Mouse (Mus musculus) hindbrain, postnatal 0 days (tissue): ENCODE data around the gene Fgf13. TPM values are rescaled to one million over a fixed set of nuclear protein-coding genes. Genes with fewer than 3 reads are reported as not detected.

Source experiments
- ATAC-seq: fragments of 200-750 bp; cut with Nextera tagmentation; 2 replicates; pipeline ENCODE4 v1.8.0; 2017; ENCODE audit warnings: mild to moderate bottlenecking, moderate TSS enrichment, moderate library complexity
- DNase-seq: peaks from one replicate; pipeline ENCODE4 v3.0.0-alpha.2; 2015; ENCODE audit warnings: low spot score
- H3K27ac ChIP-seq: fragments of 300-500 bp; sonication (generic); 2 replicates; pipeline ENCODE4 v1.5.1; 2014; ENCODE audit warnings: mild to moderate bottlenecking
- H3K27me3 ChIP-seq: fragments of 300-500 bp; sonication (generic); 2 replicates; pipeline ENCODE4 v1.6.1; 2014; ENCODE audit warnings: low read length, mixed read lengths; ENCODE audit not compliant: insufficient read depth
- H3K36me3 ChIP-seq: fragments of 300-500 bp; sonication (generic); 2 replicates; pipeline ENCODE4 v1.6.1; 2014; ENCODE audit warnings: low read length, mixed read lengths; ENCODE audit not compliant: insufficient read depth
- H3K4me1 ChIP-seq: fragments of 300-500 bp; sonication (generic); 2 replicates; pipeline ENCODE4 v1.6.1; 2014; ENCODE audit warnings: antibody characterized with exemption, low read length, mixed read lengths; ENCODE audit not compliant: insufficient read depth
- H3K4me2 ChIP-seq: fragments of 300-500 bp; sonication (generic); 2 replicates; pipeline ENCODE4 v1.6.1; 2014; ENCODE audit warnings: low read depth, mild to moderate bottlenecking, low read length, moderate library complexity, mixed read lengths
- H3K4me3 ChIP-seq: fragments of 300-500 bp; sonication (generic); 2 replicates; pipeline ENCODE4 v1.5.1; 2014; ENCODE audit warnings: low read length
- H3K9ac ChIP-seq: fragments of 300-500 bp; sonication (generic); replicated peaks from 2 replicates; pipeline ENCODE4 v1.6.1; 2014; ENCODE audit warnings: mild to moderate bottlenecking, low read length, moderate library complexity, mixed read lengths
- H3K9me3 ChIP-seq: fragments of 300-500 bp; sonication (generic); 2 replicates; pipeline ENCODE4 v1.6.1; 2016; ENCODE audit warnings: low read length, mixed read lengths
- CTCF ChIP-seq: IDR thresholded peaks from 2 replicates; pipeline ENCODE4 v1.5.1; 2016; ENCODE audit warnings: antibody characterized with exemption, control low read depth, low read depth
- WGBS: fragments of 180-500 bp; shearing (Covaris S2); extraction: QIAGEN DNeasy Blood & Tissue Kit; methylation state at CpG from one replicate; pipeline ENCODE4 v1.1.7; 2014; 5-methylcytosine and 5-hydroxymethylcytosine counted together
- polyA plus RNA-seq: library from polyadenylated mRNA; unstranded; fragments of >200 nt; fragmentation: Nextera tagmentation; extraction: Ambion mirVana; gene quantifications from 2 replicates; pipeline ENCODE4 v1.2.1, GENCODE M21; 2015
- total RNA-seq: library from RNA; depleted of rRNA; stranded (reverse); fragments of >200 nt; gene quantifications from 2 replicates; pipeline ENCODE4 v1.2.3, GENCODE M21; 2014

Fgf13 gene
- total and polyA plus RNA-seq, 2 experiments from 2014 or later, result 115 to 195 TPM

GRCm38 (mm10) chrX:59172200-59172599 is 395.7 kb downstream of the Fgf13 start:
- H3K27ac ChIP-seq, result no peak overlapping the region
- H3K4me1 ChIP-seq, result no peaks in the 10 kb centered on the region
- H3K9ac ChIP-seq, result no peak overlapping the region
- ATAC-seq (no peak), DNase-seq (peak; percentile 68)
- no peaks in the 10 kb centered on the region for H3K27me3 ChIP-seq
- no peaks in the 10 kb centered on the region for H3K36me3 ChIP-seq
- peak; percentile 75 for TF ChIP-seq CTCF
- no peak overlapping the region for H3K4me3 ChIP-seq
- no peaks in the 10 kb centered on the region for H3K9me3 ChIP-seq
- H3K4me2 ChIP-seq, result no peak overlapping the region
- WGBS, result 2% methylated on average over 1 of the region's 1 CpGs

- Histone ChIP-seq H3K9me3 (no peaks in the 10 kb centered on the region), H3K4me3 (no peak overlapping the region), H3K4me1 (no peaks in the 10 kb centered on the region), H3K36me3 (no peaks in the 10 kb centered on the region), H3K27ac (no peak overlapping the region), H3K9ac (no peak overlapping the region), H3K4me2 (no peak overlapping the region), H3K27me3 (no peaks in the 10 kb centered on the region)
- no peak for TF ChIP-seq CTCF
- DNase-seq (no peak), ATAC-seq (no peak)
- WGBS, result 72% methylated on average over 2 of the region's 2 CpGs
Observed at GRCm38 (mm10) chrX:59166763-59167162, 401.1 kb downstream of the Fgf13 start.

- no peaks in the 10 kb centered on the region for H3K9me3 ChIP-seq
- H3K36me3 ChIP-seq, result no peaks in the 10 kb centered on the region
- ATAC-seq, result no peak
- no peaks in the 10 kb centered on the region for H3K4me1 ChIP-seq
- 82% methylated on average over 2 of the region's 2 CpGs for WGBS
- no peak overlapping the region for H3K4me2 ChIP-seq
- no peak for TF ChIP-seq CTCF
- no peak overlapping the region for H3K4me3 ChIP-seq
- H3K9ac ChIP-seq, result no peak overlapping the region
- DNase-seq, result no peak
- no peaks in the 10 kb centered on the region for H3K27me3 ChIP-seq
- H3K27ac ChIP-seq, result no peak overlapping the region
Observed at GRCm38 (mm10) chrX:59141947-59142346, 425.9 kb downstream of the Fgf13 start.

- no peaks in the 10 kb centered on the region for H3K36me3 ChIP-seq
- H3K4me1 ChIP-seq, result no peaks in the 10 kb centered on the region
- peak overlapping the region; percentile 61 for H3K4me2 ChIP-seq
- H3K9me3 ChIP-seq, result no peaks in the 10 kb centered on the region
- no peaks in the 10 kb centered on the region for H3K27me3 ChIP-seq
- H3K9ac ChIP-seq, result no peak overlapping the region; the same call in 1 of the 2 replicates
- no peak overlapping the region for H3K27ac ChIP-seq
- 23% methylated on average over 8 of the region's 8 CpGs for WGBS
- peak; percentile 76 for TF ChIP-seq CTCF
- DNase-seq (peak; percentile 78), ATAC-seq (peak; percentile 88)
- H3K4me3 ChIP-seq, result peak overlapping the region; percentile 54
Observed at GRCm38 (mm10) chrX:59134928-59135361, 432.9 kb downstream of the Fgf13 start.

- Histone ChIP-seq H3K4me1 (no peaks in the 10 kb centered on the region), H3K27ac (peak overlapping the region; percentile 41; the same call in 1 of the 2 replicates), H3K4me2 (peak overlapping the region; percentile 61), H3K27me3 (no peaks in the 10 kb centered on the region), H3K9me3 (no peaks in the 10 kb centered on the region), H3K4me3 (peak overlapping the region; percentile 54), H3K36me3 (no peaks in the 10 kb centered on the region), H3K9ac (peak overlapping the region; percentile 46)
- WGBS, result 34% methylated on average over 70 of the region's 75 CpGs
- DNase-seq (peak; percentile 40), ATAC-seq (peak; percentile 75)
- TF ChIP-seq CTCF, result no peak
Observed at GRCm38 (mm10) chrX:59134166-59134861, 433.6 kb downstream of the Fgf13 start.

GRCm38 (mm10) chrX:59133834-59134165 is 434.1 kb downstream of the Fgf13 start:
- DNase-seq, result peak; percentile 5
- no peaks in the 10 kb centered on the region for H3K27me3 ChIP-seq
- H3K9ac ChIP-seq, result peak overlapping the region; percentile 46
- peak overlapping the region; percentile 54 for H3K4me3 ChIP-seq
- ATAC-seq, result no peak
- H3K9me3 ChIP-seq, result no peaks in the 10 kb centered on the region
- H3K27ac ChIP-seq, result peak overlapping the region; percentile 41; the same call in 1 of the 2 replicates
- 24% methylated on average over 24 of the region's 24 CpGs for WGBS
- peak overlapping the region; percentile 61 for H3K4me2 ChIP-seq
- H3K36me3 ChIP-seq, result no peaks in the 10 kb centered on the region
- no peak for TF ChIP-seq CTCF
- no peaks in the 10 kb centered on the region for H3K4me1 ChIP-seq

- ATAC-seq (peak; percentile 25; the same call in 1 of the 2 replicates), DNase-seq (peak; percentile 4)
- Histone ChIP-seq H3K9ac (peak overlapping the region; percentile 24; the same call in 1 of the 2 replicates), H3K4me1 (no peaks in the 10 kb centered on the region), H3K36me3 (no peaks in the 10 kb centered on the region), H3K4me2 (peak overlapping the region; percentile 61), H3K27ac (no peak overlapping the region), H3K27me3 (no peaks in the 10 kb centered on the region), H3K9me3 (no peaks in the 10 kb centered on the region), H3K4me3 (peak overlapping the region; percentile 54)
- no peak for TF ChIP-seq CTCF
- WGBS, result 35% methylated on average over 10 of the region's 10 CpGs
Observed at GRCm38 (mm10) chrX:59133416-59133815, 434.5 kb downstream of the Fgf13 start.
